Mouse (Mus musculus): ENCODE results near the gene Olfr1290.

Gene Olfr1290

GRCm38 (mm10) chr2:111493729-111494128 is at the start of gene Olfr1290:
Gene Olfr1290, minus strand, starts transcription at chr2:111493829.
- DNase-seq (ENCODE audit: low spot score), result no peak

DNA sequence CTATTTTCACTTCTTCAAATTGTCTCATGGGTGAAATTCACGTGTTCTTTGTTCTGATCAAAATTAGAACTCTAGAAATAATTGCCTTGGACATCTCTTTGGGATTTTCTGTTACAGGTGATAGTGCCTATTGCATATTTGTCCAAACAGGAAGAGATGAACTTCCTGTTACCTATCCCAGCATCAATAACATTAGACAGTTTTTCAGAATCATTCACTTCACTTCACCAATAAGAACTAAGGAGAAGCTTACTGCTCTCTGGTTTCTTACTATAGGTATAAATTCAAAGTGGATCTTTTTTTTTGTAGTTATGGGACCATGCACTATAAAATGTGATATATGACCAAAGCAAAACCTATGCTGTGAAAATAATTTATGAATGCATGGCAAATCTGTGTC is 46.6 kb upstream of the Olfr1290 start, which contains the start of gene Olfr1294:
TSS of gene Olfr1294 (minus strand) at position 101 of the 400 bp plus-strand sequence.
- no peak for DNase-seq (ENCODE audit: low spot score)

DNA sequence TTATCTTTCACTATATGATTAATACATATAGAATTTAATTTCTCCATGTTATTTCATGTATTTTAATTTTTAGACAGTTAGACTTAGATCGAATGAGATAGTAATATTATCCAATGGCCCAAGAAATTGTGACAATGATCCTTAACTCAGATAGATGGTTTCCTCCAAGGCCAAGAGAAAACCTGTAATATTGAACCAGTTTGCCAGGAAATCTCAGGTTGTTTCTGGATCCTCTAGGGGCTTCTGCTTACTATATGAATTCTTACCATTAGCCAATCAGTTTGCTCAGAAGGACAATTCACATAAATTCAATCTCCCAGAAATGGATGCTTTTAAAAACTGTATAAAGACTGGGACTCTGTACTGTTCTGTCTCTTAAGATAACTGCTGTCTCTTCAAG is 31.3 kb upstream of the Olfr1290 start, which contains the start of gene Olfr1293-ps:
TSS of gene Olfr1293-ps (plus strand) at position 301 of the 400 bp plus-strand sequence.
- DNase-seq (ENCODE audit: low spot score), result no peak

GRCm38 (mm10) chr2:111517451-111517850 is 23.8 kb upstream of the Olfr1290 start:
- DNase-seq (ENCODE audit: low spot score), result no peak

DNA sequence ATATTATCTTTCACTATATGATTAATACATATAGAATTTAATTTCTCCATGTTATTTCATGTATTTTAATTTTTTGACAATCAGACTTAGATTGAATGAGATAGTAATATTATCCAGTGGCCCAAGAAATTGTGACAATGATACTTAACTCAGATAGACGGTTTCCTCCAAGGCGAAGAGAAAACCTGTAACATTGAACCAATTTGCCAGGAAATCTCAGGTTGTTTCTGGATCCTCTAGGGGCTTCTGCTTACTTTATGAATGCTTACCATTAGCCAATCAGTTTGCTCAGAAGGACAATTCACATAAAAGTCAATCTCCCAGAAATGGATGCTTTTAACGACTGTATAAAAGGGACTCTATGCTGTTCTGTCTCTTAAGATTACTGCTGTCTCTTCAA is 3.3 kb upstream of the Olfr1290 start, which contains the start of gene Olfr1291-ps1:
TSS of gene Olfr1291-ps1 (plus strand) at position 301 of the 400 bp plus-strand sequence.
- DNase-seq (ENCODE audit: low spot score), result no peak

DNA sequence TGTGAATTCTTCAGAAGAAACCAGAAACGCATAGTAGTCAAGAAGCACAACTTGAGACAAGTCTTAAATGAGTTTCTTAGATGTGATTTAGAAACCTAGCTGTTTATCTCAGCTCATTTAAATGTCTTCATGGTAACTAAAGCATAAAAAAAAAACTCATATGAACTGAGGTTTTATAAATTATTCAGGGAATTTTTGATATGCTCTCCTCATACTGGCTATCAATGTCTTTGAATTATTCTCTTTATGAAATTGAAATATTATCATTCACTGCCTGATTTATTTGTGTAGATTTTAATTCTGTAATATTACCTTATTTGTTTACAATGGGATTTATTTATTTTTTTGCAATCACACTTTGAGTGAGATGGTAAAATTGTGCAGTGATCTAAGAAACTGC is 13.1 kb downstream of the Olfr1290 start, which contains the start of gene Olfr1289:
TSS of gene Olfr1289 (plus strand) at position 301 of the 400 bp plus-strand sequence.
- no peak for DNase-seq (ENCODE audit: low spot score)

DNA sequence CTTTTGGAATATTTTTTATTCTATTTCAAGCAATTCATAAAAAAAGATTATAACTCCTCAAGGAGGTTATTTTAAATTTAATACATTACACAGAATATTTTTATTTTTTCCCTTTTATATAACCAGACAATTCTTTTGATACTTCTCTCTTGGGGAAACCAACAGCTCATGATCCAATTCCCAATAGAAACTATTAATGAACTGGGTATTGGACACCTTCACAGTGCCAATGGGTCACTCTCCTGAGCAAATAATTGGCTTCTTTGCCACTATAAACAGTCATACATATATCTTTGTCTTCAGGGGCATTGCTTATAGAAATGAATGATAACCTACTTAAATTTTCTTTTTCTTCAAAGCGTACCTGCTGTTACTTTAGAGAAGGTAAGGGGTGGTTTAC is 19.8 kb downstream of the Olfr1290 start, which contains the start of gene Olfr1288:
TSS of gene Olfr1288 (plus strand) at position 301 of the 400 bp plus-strand sequence.
- DNase-seq (ENCODE audit: low spot score), result no peak

- no peak for DNase-seq (ENCODE audit: low spot score)
Observed at GRCm38 (mm10) chr2:111448842-111449241, 44.8 kb downstream of the Olfr1290 start, which contains the start of gene Olfr1287. Gene Olfr1287, plus strand, starts transcription at chr2:111449142.
